Mouse (Mus musculus) spleen, adult 2 months (tissue): Measurements from ENCODE around the gene Myadm. TPM values are rescaled to one million over a fixed set of nuclear protein-coding genes. Genes with fewer than 3 reads are reported as not detected.
"Not testable (repeated sequence)": the region's sequence is repeated elsewhere in the genome, so short reads cannot be mapped to it uniquely, and the experiment has no call there.

Experiments
- DNase-seq, 2 experiments: peaks; one replicate each; pipeline versions ENCODE4 v3.0.0 to v3.0.0-alpha.2; 2012 to 2021; ENCODE audit warnings: low spot score in 2 of 2, low read depth in 1 of 2
- H3K27ac ChIP-seq: fragments of 200-500 bp; 2 replicates; pipeline ENCODE4 v1.5.1; 2012; ENCODE audit warnings: low read length, inconsistent platforms; ENCODE audit not compliant: insufficient read depth
- H3K27me3 ChIP-seq: fragments of 200-500 bp; 2 replicates; pipeline ENCODE4 v1.6.1; 2012; ENCODE audit warnings: mild to moderate bottlenecking, moderate library complexity, low read length, inconsistent platforms; ENCODE audit not compliant: control insufficient read depth, insufficient read depth
- H3K36me3 ChIP-seq: fragments of 200-500 bp; 2 replicates; pipeline ENCODE4 v1.6.1; 2012; ENCODE audit warnings: mild to moderate bottlenecking, low read length, inconsistent platforms; ENCODE audit not compliant: control insufficient read depth, insufficient read depth
- H3K4me1 ChIP-seq: fragments of 200-500 bp; 2 replicates; pipeline ENCODE4 v1.6.1; 2011; ENCODE audit warnings: inconsistent platforms; ENCODE audit not compliant: control insufficient read depth, insufficient read depth, insufficient read length
- H3K4me3 ChIP-seq: fragments of 200-500 bp; 2 replicates; pipeline ENCODE4 v1.5.1; 2011; ENCODE audit warnings: mild to moderate bottlenecking, inconsistent platforms; ENCODE audit not compliant: insufficient read depth, insufficient read length; ENCODE audit errors: extremely low read depth
- CTCF ChIP-seq: fragments of 200-500 bp; IDR thresholded peaks from 2 replicates; pipeline ENCODE4 v1.5.1; 2011; ENCODE audit warnings: mild to moderate bottlenecking, inconsistent platforms; ENCODE audit not compliant: insufficient read depth, insufficient read length, insufficient replicate concordance; ENCODE audit errors: extremely low read depth
- POLR2A ChIP-seq: fragments of 200-500 bp; IDR thresholded peaks from 2 replicates; pipeline ENCODE4 v1.6.1; 2011; ENCODE audit warnings: low read depth, low read length, inconsistent platforms
- WGBS: fragments of 180-500 bp; shearing (Covaris S2); methylation state at CpG from one replicate; pipeline ENCODE4 v1.1.7; 2018; 5-methylcytosine and 5-hydroxymethylcytosine counted together
- polyA plus RNA-seq: library from polyadenylated mRNA; depleted of rRNA; stranded (reverse); fragments of >200 nt; gene quantifications from 2 replicates; pipeline ENCODE4 v1.2.3, GENCODE M21; 2012

The Myadm gene
- polyA plus RNA-seq, 1 experiment: 126 TPM

DNA sequence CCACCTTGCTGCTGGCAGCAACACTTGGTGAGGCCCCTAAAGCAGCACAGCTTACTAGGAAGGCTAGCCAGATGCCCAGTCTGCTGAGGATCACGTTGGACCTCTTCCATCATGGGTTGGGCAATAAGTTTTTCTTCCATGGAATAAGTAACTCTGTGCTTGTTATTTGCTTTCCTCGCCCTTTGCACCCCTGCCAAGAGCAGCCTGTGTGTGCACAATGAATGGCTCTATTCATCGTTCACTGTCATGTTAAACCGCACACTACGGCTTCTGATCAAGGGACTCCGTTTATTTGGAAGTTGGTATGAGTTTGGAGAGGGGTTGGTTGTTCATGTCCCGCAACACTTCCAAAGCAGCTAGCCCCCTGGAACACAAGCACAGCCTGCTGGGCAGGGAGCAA lies 1.7 kb upstream of the Myadm start:
- no peak overlapping the region for H3K4me3 ChIP-seq
- peaks cover 16% of the 10 kb centered on the region; the same call in 1 of the 2 replicates for H3K4me1 ChIP-seq
- no peak for TF ChIP-seq CTCF
- TF ChIP-seq POLR2A: no peak
- no peaks in the 10 kb centered on the region for H3K27me3 ChIP-seq
- WGBS: 92% methylated on average over 7 of the region's 7 CpGs
- no peak for DNase-seq
- no peak overlapping the region for H3K27ac ChIP-seq
- no peaks in the 10 kb centered on the region for H3K36me3 ChIP-seq

DNA sequence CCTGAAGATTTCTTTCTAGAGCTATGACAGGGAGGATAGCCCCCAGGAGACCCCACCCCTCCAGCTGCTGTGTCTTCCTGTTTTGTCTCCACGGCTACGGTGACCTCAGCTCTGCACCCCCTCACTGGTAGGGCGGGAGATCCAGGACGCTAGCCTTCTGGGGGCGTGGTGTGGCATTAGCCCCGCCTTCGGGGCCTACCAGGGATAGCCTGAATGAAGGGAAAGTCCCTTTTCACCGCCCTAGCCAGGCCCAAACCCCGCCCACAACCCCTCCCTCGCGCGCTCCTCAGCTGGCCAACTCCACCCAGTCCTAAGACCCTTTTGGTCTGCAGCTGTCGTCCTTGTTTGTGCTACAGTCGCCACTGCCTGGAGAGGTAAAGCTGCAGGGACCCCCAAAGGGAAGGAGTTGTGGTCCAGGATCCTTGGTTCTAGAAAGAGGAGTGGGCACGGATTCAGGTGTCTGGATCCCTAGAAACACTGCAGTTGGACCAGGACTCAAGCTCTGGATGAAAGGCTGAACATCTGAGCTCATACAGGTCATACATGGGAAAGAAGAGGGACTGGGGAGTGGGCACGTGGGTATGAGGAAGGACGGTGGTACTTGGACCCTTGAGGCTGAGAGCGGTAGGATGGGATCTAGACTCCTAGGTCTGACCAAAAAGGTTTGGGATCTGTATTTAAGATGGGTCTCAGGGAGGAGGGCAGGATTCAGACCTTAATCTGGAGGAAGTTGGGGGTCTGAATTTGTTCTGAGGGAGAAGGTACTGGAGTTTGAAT lies 1.6 kb downstream of the Myadm start:
- Histone ChIP-seq H3K4me1 (peaks cover 20% of the 10 kb centered on the region; the same call in 1 of the 2 replicates), H3K27ac (peak overlapping the region; percentile 68), H3K36me3 (no peaks in the 10 kb centered on the region), H3K27me3 (no peaks in the 10 kb centered on the region), H3K4me3 (peak overlapping the region; percentile 63)
- TF ChIP-seq CTCF (no peak), POLR2A (no peak)
- WGBS: 13% methylated on average over 18 of the region's 18 CpGs
- DNase-seq: peak; percentile 93 to 95

DNA sequence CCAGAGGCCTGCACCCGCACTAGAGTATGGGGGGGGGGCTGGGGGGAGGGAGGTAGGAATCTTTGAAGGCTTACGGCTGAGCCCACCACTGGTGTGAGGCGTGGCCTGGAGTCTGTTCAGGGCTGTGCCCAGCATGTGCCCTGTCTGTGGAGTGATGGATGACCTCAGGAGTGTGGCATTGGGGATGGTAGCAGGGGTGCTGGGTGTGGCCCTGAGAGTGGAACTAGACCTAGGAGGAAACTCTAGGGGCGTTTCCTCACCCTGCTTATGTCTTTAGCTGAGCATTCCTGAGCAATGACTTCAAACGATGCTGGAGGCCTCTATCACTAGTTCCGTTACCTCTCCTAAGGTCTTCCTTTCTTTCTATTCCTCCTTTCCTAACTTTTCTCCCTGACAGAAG lies 2.3 kb downstream of the Myadm start:
- 58% methylated on average over 6 of the region's 6 CpGs for WGBS
- Histone ChIP-seq H3K36me3 (no peaks in the 10 kb centered on the region), H3K27me3 (no peaks in the 10 kb centered on the region), H3K27ac (peak overlapping the region; percentile 40; the same call in 1 of the 2 replicates), H3K4me3 (peak overlapping the region; percentile 63; the same call in 1 of the 2 replicates), H3K4me1 (peaks cover 23% of the 10 kb centered on the region; the same call in 1 of the 2 replicates)
- TF ChIP-seq CTCF: no peak
- DNase-seq: no peak

GRCm38 (mm10) chr7:3291764-3292163 lies 2.9 kb downstream of the Myadm start:
- WGBS: 74% methylated on average over 3 of the region's 3 CpGs
- no peak overlapping the region; the same call in 1 of the 2 replicates for H3K4me3 ChIP-seq

DNA sequence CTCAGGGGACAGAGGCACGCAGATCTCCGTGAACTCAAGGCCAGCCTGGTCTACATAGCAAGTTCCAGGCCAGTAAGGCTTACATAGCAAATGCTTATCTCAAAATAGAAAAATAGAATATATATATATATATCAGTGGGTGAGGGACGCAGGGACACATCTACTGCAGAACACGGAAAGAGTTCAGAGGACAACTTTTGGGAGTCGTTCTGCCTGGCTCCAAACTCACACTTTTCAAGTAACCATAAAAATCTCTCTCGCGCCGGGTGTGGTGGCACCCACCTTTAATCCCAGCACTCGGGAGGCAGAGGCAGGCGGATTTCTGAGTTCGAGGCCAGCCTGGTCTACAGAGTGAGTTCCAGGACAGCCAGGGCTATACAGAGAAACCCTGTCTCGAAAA lies 3.4 kb downstream of the Myadm start:
- not testable (repeated sequence) for H3K36me3 ChIP-seq, H3K4me3 ChIP-seq, DNase-seq, H3K27ac ChIP-seq, H3K27me3 ChIP-seq
- WGBS: 71% methylated on average over 12 of the region's 12 CpGs
- H3K4me1 ChIP-seq: peaks cover 20% of the 10 kb centered on the region; the same call in 1 of the 2 replicates

More at GRCm38 (mm10) chr7:3291764-3292163, 2.9 kb downstream of the Myadm start:
- H3K27ac ChIP-seq: no peak overlapping the region
- H3K27me3 ChIP-seq: no peaks in the 10 kb centered on the region
- no peak for DNase-seq
- no peak for TF ChIP-seq POLR2A
- no peak for TF ChIP-seq CTCF
- peaks cover 20% of the 10 kb centered on the region; the same call in 1 of the 2 replicates for H3K4me1 ChIP-seq
- peaks cover 1% of the 10 kb centered on the region; the same call in 1 of the 2 replicates for H3K36me3 ChIP-seq

- peaks cover 20% of the 10 kb centered on the region; the same call in 1 of the 2 replicates for H3K4me1 ChIP-seq
- no peak for TF ChIP-seq POLR2A
- TF ChIP-seq CTCF: no peak
- 5% methylated on average over 14 of the region's 14 CpGs for WGBS
- H3K4me3 ChIP-seq: peak overlapping the region; percentile 54; the same call in 1 of the 2 replicates
- peaks cover 7% of the 10 kb centered on the region for H3K36me3 ChIP-seq
- no peaks in the 10 kb centered on the region for H3K27me3 ChIP-seq
- peak overlapping the region; percentile 22; the same call in 1 of the 2 replicates for H3K27ac ChIP-seq
- peak in 1 of 2 experiments; percentile 61 for DNase-seq
Measured at GRCm38 (mm10) chr7:3292791-3293190, 3.9 kb downstream of the Myadm start.

DNA sequence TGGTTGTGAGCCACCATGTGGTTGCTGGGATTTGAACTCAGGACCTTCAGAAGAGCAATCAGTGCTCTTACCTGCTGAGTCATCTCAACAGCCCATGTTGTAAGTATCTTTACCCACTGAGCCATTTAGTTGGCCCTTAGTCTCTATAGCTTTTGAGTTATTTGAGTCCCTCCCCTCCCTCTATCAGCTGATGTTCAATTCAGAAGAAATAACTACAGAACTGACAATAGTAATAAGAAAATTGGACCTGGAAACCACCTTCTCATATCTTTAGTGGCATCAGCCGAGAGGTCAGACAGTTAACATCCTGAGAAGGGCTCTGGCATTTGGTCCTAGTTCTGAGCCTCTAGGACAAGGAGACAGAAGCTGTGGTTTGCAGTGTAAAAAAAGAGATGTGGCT lies 5.9 kb downstream of the Myadm start:
- Histone ChIP-seq H3K27me3 (no peaks in the 10 kb centered on the region), H3K36me3 (peaks cover 13% of the 10 kb centered on the region), H3K4me3 (no peak overlapping the region), H3K4me1 (peaks cover 18% of the 10 kb centered on the region; the same call in 1 of the 2 replicates), H3K27ac (peak overlapping the region; percentile 50; the same call in 1 of the 2 replicates)
- 63% methylated on average over 1 of the region's 1 CpGs for WGBS
- DNase-seq: no peak
- no peak for TF ChIP-seq CTCF
- no peak for TF ChIP-seq POLR2A
